Mouse (Mus musculus): ENCODE data around the gene Ccnd3.

The Ccnd3 gene

GRCm38 (mm10) chr17:47595248-47596161, 90.7 kb downstream of the Ccnd3 start:
- no peak for DNase-seq (ENCODE audit: low spot score in 2 of 2)

GRCm38 (mm10) chr17:47596162-47596838, 91.4 kb downstream of the Ccnd3 start:
- DNase-seq (ENCODE audit: low spot score in 2 of 2), result no peak

- no peak for DNase-seq (ENCODE audit: low spot score in 2 of 2)
Observed at GRCm38 (mm10) chr17:47596839-47597164, 92.0 kb downstream of the Ccnd3 start.

GRCm38 (mm10) chr17:47597261-47597660, 92.4 kb downstream of the Ccnd3 start:
- DNase-seq (ENCODE audit: low spot score in 2 of 2), result no peak

- peak in 1 of 2 experiments; percentile 20 for DNase-seq (ENCODE audit: low spot score in 2 of 2)
Observed at GRCm38 (mm10) chr17:47597838-47598579, 93.2 kb downstream of the Ccnd3 start.

GRCm38 (mm10) chr17:47598580-47599304, 93.9 kb downstream of the Ccnd3 start:
- peak in 1 of 2 experiments; percentile 4 for DNase-seq (ENCODE audit: low spot score in 2 of 2)

GRCm38 (mm10) chr17:47599511-47600297, 94.9 kb downstream of the Ccnd3 start:
- no peak for DNase-seq (ENCODE audit: low spot score in 2 of 2)

- no peak for DNase-seq (ENCODE audit: low spot score in 2 of 2)
Observed at GRCm38 (mm10) chr17:47600601-47601388, 95.9 kb downstream of the Ccnd3 start.

- no peak for DNase-seq (ENCODE audit: low spot score in 2 of 2)
Observed at GRCm38 (mm10) chr17:47601389-47601755, 96.5 kb downstream of the Ccnd3 start.

GRCm38 (mm10) chr17:47602289-47602688, 97.4 kb downstream of the Ccnd3 start:
- no peak for DNase-seq (ENCODE audit: low spot score in 2 of 2)

GRCm38 (mm10) chr17:47606220-47606619, 101.4 kb downstream of the Ccnd3 start:
- no peak for DNase-seq (ENCODE audit: low spot score in 2 of 2)

- DNase-seq (ENCODE audit: low spot score in 2 of 2), result no peak
Observed at GRCm38 (mm10) chr17:47609182-47609581, 104.3 kb downstream of the Ccnd3 start.

GRCm38 (mm10) chr17:47610849-47611660, 106.2 kb downstream of the Ccnd3 start, which contains the start of the genes Bysl, Med20 and Gm20517:
Gene Bysl (minus strand): TSS chr17:47611492.
Gene Med20 (plus strand): TSS chr17:47611582.
Gene Gm20517 (plus strand): TSS chr17:47611589.
- DNase-seq (ENCODE audit: low spot score in 2 of 2), result peak; percentile 92 to 97

GRCm38 (mm10) chr17:47611661-47611982, 106.8 kb downstream of the Ccnd3 start:
- no peak for DNase-seq (ENCODE audit: low spot score in 2 of 2)

- DNase-seq (ENCODE audit: low spot score in 2 of 2), result peak in 1 of 2 experiments; percentile 11
Observed at GRCm38 (mm10) chr17:47614018-47614417, 109.2 kb downstream of the Ccnd3 start.

- DNase-seq (ENCODE audit: low spot score in 2 of 2), result no peak
Observed at GRCm38 (mm10) chr17:47616119-47616518, 111.3 kb downstream of the Ccnd3 start.

GRCm38 (mm10) chr17:47616652-47617051, 111.8 kb downstream of the Ccnd3 start:
- DNase-seq (ENCODE audit: low spot score in 2 of 2), result no peak

GRCm38 (mm10) chr17:47617605-47618307, 112.9 kb downstream of the Ccnd3 start:
- no peak for DNase-seq (ENCODE audit: low spot score in 2 of 2)
